Mouse (Mus musculus) forebrain, embryonic 14.5 days (tissue): ENCODE measurements around the gene Prrc2a. TPM values are rescaled to one million over a fixed set of nuclear protein-coding genes. Genes with fewer than 3 reads are reported as not detected.
"Not testable (repeated sequence)": the region's sequence is repeated elsewhere in the genome, so short reads cannot be mapped to it uniquely, and the experiment has no call there.

Experiments
- ATAC-seq: fragments of 200-750 bp; cut with Nextera tagmentation; 2 replicates; pipeline ENCODE4 v1.8.0; 2017; ENCODE audit warnings: mild to moderate bottlenecking, moderate library complexity
- DNase-seq: peaks from one replicate; pipeline ENCODE4 v3.0.0-alpha.2; 2015; ENCODE audit warnings: low spot score
- H3K27ac ChIP-seq: fragments of 300-500 bp; sonication (generic); 2 replicates; pipeline ENCODE4 v1.5.1; 2014; ENCODE audit warnings: low read depth, mild to moderate bottlenecking, control low read depth, low read length, moderate library complexity
- H3K27me3 ChIP-seq: fragments of 300-500 bp; sonication (generic); replicated peaks from 2 replicates; pipeline ENCODE4 v1.6.1; 2014; ENCODE audit warnings: low read length, control low read depth, mixed read lengths; ENCODE audit not compliant: control insufficient read depth, insufficient read depth
- H3K36me3 ChIP-seq: fragments of 300-500 bp; sonication (generic); 2 replicates; pipeline ENCODE4 v1.6.1; 2014; ENCODE audit warnings: low read length, control low read depth; ENCODE audit not compliant: control insufficient read depth, insufficient read depth
- H3K4me1 ChIP-seq: fragments of 300-500 bp; sonication (generic); 2 replicates; pipeline ENCODE4 v1.6.1; 2014; ENCODE audit warnings: antibody characterized with exemption, low read length, control low read depth; ENCODE audit not compliant: control insufficient read depth, insufficient read depth
- H3K4me2 ChIP-seq: fragments of 300-500 bp; sonication (generic); 2 replicates; pipeline ENCODE4 v1.6.1; 2014; ENCODE audit warnings: mild to moderate bottlenecking, control low read depth, low read length
- H3K4me3 ChIP-seq: fragments of 300-500 bp; sonication (generic); 2 replicates; pipeline ENCODE4 v1.5.1; 2014; ENCODE audit warnings: low read depth, low read length, control low read depth
- H3K9ac ChIP-seq: fragments of 300-500 bp; sonication (generic); 2 replicates; pipeline ENCODE4 v1.6.1; 2014; ENCODE audit warnings: mild to moderate bottlenecking, low read length, control low read depth, moderate library complexity
- H3K9me3 ChIP-seq: fragments of 300-500 bp; sonication (generic); replicated peaks from 2 replicates; pipeline ENCODE4 v1.6.1; 2016; ENCODE audit warnings: low read length, control low read depth, mixed read lengths; ENCODE audit not compliant: control insufficient read depth
- WGBS: fragments of 180-500 bp; shearing (Covaris S2); extraction: QIAGEN DNeasy Blood & Tissue Kit; methylation state at CpG from one replicate; pipeline ENCODE4 v1.1.7; 2014; 5-methylcytosine and 5-hydroxymethylcytosine counted together
- polyA plus RNA-seq: library from polyadenylated mRNA; unstranded; fragments of >200 nt; fragmentation: Nextera tagmentation; extraction: Ambion mirVana; gene quantifications from 2 replicates; pipeline ENCODE4 v1.2.1, GENCODE M21; 2014

Gene Prrc2a
- polyA plus RNA-seq, 1 experiment from 2014 or later, result 117 TPM

DNA sequence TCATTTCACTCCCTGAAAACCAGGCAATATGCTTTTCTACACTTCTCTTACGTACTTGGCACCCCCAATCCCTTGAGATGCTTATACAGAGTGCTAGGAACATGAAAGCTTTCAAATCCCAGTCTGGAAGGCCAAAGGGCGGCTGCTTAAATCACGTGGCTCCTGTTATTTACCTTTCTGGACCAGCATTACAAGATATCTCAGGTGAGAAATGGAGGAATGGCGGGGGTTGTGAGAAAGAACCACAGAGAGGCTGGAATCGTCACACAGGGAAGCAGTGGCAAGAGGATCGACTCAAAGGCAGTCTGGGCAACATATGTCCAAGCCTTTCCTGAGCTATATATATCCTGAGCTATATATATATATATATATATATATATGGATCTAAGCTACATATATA, 39.1 kb downstream of the Prrc2a start:
- ATAC-seq (no peak), DNase-seq (no peak)
- H3K27me3 ChIP-seq, result no peaks in the 10 kb centered on the region
- peak overlapping the region; percentile 84 for H3K9ac ChIP-seq
- 35% methylated on average over 6 of the region's 6 CpGs for WGBS
- H3K4me3 ChIP-seq, result peak overlapping the region; percentile 49
- H3K27ac ChIP-seq, result no peak overlapping the region
- H3K4me2 ChIP-seq, result peak overlapping the region; percentile 62
- H3K9me3 ChIP-seq, result no peaks in the 10 kb centered on the region
- H3K36me3 ChIP-seq, result peaks cover 26% of the 10 kb centered on the region
- H3K4me1 ChIP-seq, result peaks cover 7% of the 10 kb centered on the region; the same call in 1 of the 2 replicates

DNA sequence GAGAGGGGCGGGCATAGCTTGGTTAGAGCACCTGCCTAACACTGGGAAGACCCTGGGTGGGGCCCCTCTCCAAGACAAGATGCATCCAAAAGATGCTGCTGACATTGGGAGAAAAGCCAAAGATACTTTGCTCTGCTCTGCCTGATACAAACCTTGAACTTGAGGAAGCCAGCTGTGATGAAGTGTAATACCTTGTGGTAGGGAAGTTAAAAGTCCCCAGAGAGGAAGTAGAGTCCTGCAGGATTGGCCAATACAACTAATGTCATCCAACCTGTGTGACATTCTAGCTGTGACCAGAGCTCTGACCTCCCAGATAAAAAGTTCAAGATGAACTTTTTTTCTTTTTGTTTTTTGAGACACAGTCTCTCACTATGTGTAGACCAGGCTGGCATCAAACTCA, 39.6 kb downstream of the Prrc2a start:
- 96% methylated on average over 1 of the region's 1 CpGs for WGBS
- Histone ChIP-seq H3K9ac (no peak overlapping the region), H3K27ac (no peak overlapping the region), H3K27me3 (no peaks in the 10 kb centered on the region), H3K9me3 (no peaks in the 10 kb centered on the region), H3K36me3 (peaks cover 22% of the 10 kb centered on the region), H3K4me3 (no peak overlapping the region), H3K4me2 (0 out of 2 replicates have a peak overlapping the region, but pooled peaks have one; percentile 62), H3K4me1 (peaks cover 12% of the 10 kb centered on the region)
- DNase-seq (no peak), ATAC-seq (no peak)

DNA sequence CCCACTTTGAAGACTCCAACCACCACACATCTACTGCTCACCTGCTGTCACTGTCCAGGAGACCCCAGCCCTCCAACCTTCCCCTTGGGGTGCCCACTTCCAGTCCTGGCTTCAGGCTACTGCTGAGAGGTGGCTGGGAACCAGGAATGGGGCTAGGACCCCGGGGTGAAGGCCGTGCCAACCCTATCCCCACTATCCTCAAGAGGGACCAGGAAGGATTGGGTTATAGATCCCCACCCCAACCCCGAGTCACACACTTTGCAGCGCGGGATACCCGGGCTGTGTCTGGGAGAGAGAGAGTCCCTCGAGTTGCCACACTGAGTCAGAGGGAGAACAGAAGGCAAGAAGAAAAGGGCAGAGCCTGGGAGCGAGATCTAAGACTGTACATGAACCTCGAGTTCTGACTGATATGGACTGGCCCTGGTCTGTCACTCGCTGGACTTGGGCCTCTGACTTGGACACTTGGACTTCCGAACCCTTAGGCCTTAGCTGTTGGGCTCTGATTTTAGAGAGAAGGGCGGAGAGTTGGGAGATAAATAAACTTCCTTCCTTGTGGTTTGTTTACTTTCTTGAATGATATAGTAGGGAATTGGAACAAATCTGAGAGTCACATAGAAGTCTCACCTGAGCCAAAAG, 40.3 kb downstream of the Prrc2a start:
- WGBS, result 92% methylated on average over 12 of the region's 12 CpGs
- not testable (repeated sequence) for H3K4me3 ChIP-seq, DNase-seq, H3K4me2 ChIP-seq, H3K27ac ChIP-seq, H3K9me3 ChIP-seq, ATAC-seq, H3K9ac ChIP-seq, H3K27me3 ChIP-seq
- Histone ChIP-seq H3K36me3 (peaks cover 26% of the 10 kb centered on the region), H3K4me1 (peaks cover 15% of the 10 kb centered on the region)

DNA sequence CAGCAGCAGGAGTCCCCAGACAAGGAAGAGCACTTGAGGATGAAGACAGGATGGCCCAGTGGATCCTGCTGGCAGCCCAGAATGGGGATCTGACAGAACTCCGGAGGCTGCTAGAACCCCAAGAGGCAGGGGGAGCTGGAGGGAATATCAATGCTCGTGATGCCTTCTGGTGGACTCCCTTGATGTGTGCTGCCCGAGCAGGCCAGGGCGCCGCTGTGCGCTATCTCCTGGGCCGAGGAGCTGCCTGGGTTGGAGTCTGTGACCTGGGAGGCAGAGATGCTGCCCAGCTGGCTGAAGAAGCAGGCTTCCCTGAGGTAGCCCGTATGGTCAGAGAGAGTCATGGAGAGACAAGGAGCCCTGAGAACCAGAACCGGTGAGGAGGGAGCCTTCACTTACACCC, 41.4 kb downstream of the Prrc2a start:
- H3K9ac ChIP-seq, H3K4me2 ChIP-seq, H3K9me3 ChIP-seq, DNase-seq, H3K27me3 ChIP-seq, H3K27ac ChIP-seq, ATAC-seq, H3K4me3 ChIP-seq: not testable (repeated sequence)
- Histone ChIP-seq H3K4me1 (peaks cover 15% of the 10 kb centered on the region), H3K36me3 (peaks cover 35% of the 10 kb centered on the region)
- WGBS, result 94% methylated on average over 9 of the region's 9 CpGs

DNA sequence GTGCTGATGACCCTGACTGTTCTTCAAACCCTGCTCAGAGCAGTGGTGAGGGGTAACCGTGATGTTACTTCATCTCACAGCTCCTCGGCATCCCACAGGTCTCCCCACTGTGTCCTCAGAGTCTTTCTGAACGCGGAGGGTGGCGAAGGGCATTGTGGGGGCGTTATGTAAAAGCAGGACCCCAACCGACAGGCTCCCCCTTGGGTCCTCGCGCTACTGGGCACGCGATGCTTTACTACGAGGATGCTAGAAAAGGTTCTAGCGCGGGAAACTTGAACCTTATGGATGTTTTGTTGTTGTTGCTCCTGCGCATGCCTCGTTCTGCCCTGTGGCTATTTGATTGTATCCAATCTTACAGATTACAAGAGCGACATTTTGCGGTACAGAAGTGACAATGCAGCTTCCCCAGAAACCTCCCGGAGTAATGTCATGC, 42.8 kb downstream of the Prrc2a start, which contains the start of gene Csnk2b:
Gene Csnk2b, minus strand, starts transcription at position 183 of the 433 bp plus-strand sequence.
- under 1% methylated on average over 19 of the region's 19 CpGs for WGBS
- no peaks in the 10 kb centered on the region for H3K27me3 ChIP-seq
- peaks cover 13% of the 10 kb centered on the region for H3K4me1 ChIP-seq
- ATAC-seq (no peak; the same call in none of the 2 replicates), DNase-seq (peak; percentile 91)
- H3K9ac ChIP-seq, result peak within 1 kb of the TSS; percentile 93
- H3K4me3 ChIP-seq, result peak within 1 kb of the TSS; percentile 89
- H3K27ac ChIP-seq, result peak within 1 kb of the TSS; percentile 90
- peaks cover 44% of the 10 kb centered on the region for H3K36me3 ChIP-seq
- no peaks in the 10 kb centered on the region for H3K9me3 ChIP-seq
- peak within 1 kb of the TSS; percentile 97 for H3K4me2 ChIP-seq

DNA sequence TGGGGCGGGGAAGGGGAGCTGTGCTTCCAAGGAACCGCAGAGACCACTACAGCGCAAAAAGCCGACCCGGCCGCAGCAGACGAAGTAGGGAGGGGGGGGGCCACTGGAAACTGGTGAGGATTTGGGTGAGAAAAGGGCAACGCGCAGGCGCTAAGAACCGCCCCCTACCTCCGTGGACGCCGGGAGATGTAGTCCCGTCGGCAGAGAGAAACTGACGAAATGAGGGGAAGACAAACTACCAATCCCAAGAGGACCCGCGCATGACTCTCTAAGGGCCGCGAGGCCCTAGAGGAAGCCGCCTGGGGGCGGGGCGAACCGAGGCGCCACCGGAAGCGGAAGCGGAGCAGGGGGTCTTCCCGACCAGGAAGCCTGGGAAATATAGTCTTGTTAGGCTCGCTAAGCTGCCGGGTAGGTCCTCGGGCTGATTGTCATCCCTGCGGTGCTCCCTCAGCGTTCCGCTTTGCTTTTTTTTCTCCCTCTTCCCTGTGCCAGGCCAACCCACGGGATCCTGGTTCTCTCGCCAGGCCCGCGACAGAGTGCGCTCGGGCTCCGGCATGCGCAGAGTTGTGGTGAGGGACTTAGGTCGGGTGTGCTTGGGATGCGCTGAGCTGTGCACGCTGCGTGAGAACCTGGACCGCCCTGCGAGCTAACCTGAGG, 43.4 kb downstream of the Prrc2a start, which contains the start of gene Gpank1:
Gene Gpank1, plus strand, starts transcription at position 313 of the 657 bp plus-strand sequence.
- under 1% methylated on average over 49 of the region's 50 CpGs for whole genome bisulfite sequencing
- Histone ChIP-seq H3K27me3 (no peaks in the 10 kb centered on the region), H3K4me1 (peaks cover 11% of the 10 kb centered on the region), H3K36me3 (peaks cover 49% of the 10 kb centered on the region), H3K4me2 (peak within 1 kb of the TSS; percentile 97), H3K4me3 (peak within 1 kb of the TSS; percentile 89), H3K9ac (peak within 1 kb of the TSS; percentile 93), H3K27ac (peak within 1 kb of the TSS; percentile 90), H3K9me3 (no peaks in the 10 kb centered on the region)
- peak; percentile 100 for DNase-seq
- ATAC-seq, result peak; percentile 97

- no peak; the same call in 1 of the 2 replicates for ATAC-seq
- Histone ChIP-seq H3K27ac (peak overlapping the region; percentile 66), H3K9me3 (no peaks in the 10 kb centered on the region), H3K36me3 (peaks cover 54% of the 10 kb centered on the region), H3K4me3 (peak overlapping the region; percentile 89), H3K9ac (peak overlapping the region; percentile 93), H3K27me3 (no peaks in the 10 kb centered on the region), H3K4me1 (peaks cover 11% of the 10 kb centered on the region), H3K4me2 (peak overlapping the region; percentile 97)
- DNase-seq, result no peak
- under 1% methylated on average over 33 of the region's 33 CpGs for WGBS
Observed at GRCm38 (mm10) chr17:35120745-35121142, 44.0 kb downstream of the Prrc2a start.

GRCm38 (mm10) chr17:35115046-35116019, 49.4 kb downstream of the Prrc2a start, which contains the start of gene Ly6g5b:
Ly6g5b (minus strand) TSS chr17:35115428.
- DNase-seq, result no peak
- no peak within 1 kb of the TSS for H3K4me3 ChIP-seq
- no peak within 1 kb of the TSS for H3K27ac ChIP-seq
- H3K27me3 ChIP-seq, result no peaks in the 10 kb centered on the region
- no peaks in the 10 kb centered on the region for H3K9me3 ChIP-seq
- no peak within 1 kb of the TSS for H3K9ac ChIP-seq
- 85% methylated on average over 8 of the region's 8 CpGs for WGBS
- no peak for ATAC-seq
- H3K4me2 ChIP-seq, result no peak within 1 kb of the TSS
- H3K36me3 ChIP-seq, result peaks cover 59% of the 10 kb centered on the region
- peaks cover 5% of the 10 kb centered on the region for H3K4me1 ChIP-seq
